Mouse (Mus musculus) liver, postnatal 0 days (tissue): ENCODE results near the gene Vcl.

Experiments used
- CTCF ChIP-seq: sonication (generic); IDR thresholded peaks from 2 replicates; pipeline ENCODE4 v1.5.1; 2016; ENCODE audit warnings: antibody characterized with exemption, low read depth
- EP300 ChIP-seq: IDR thresholded peaks from 2 replicates; pipeline ENCODE4 v1.6.1; 2016; ENCODE audit warnings: antibody characterized with exemption, low read depth, mild to moderate bottlenecking

DNA sequence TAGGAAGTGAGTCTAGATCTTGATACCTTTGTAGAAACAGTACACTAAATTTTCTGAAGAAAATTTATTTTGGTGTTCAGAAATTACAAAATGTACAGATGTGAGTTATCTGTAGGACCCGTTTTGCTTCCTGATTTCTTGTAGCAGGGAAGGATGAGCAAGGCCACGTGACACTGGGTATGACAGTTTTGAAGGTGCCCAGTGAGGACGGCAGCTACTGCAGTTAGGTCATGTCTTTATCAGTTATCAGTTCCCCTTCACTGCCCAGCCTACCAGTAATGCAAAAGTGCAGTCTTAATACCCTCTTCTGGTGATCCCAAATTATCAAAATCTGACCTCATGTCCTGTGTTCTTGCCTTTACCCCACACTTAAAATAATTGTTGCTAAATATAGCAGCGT is 148.7 kb downstream of the Vcl start:
- TF ChIP-seq CTCF (no peak), EP300 (0 out of 2 replicates have a peak, but pooled peaks have one; percentile 6)
